Mouse (Mus musculus): ENCODE results near the gene Gm10964. TPM values are rescaled to one million over a fixed set of nuclear protein-coding genes. Genes with fewer than 3 reads are reported as not detected.

The Gm10964 gene
- polyA plus RNA-seq, 1 experiment from 2014 or later: not detected

DNA sequence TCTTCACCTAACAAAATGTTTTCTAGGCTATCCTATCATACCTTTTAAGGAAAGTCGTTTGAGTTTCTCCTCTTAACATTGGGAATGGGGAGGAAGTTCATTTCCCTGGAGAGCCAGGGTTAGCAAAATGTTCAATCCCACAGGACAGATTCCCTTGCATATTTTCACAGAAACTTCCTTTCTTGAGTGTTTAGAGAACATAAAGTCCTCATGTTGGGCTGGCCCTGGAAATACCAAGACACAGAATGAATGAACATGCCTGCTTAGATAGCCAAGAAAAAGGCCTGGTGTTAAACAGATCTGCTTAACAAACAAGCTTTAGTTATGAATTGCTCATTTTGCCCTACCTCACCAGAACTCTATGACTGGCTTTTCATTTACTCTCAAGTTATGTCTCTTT, 53.4 kb downstream of the Gm10964 start:
- H3K9ac ChIP-seq (replicated peaks; ENCODE audit: low read depth, low read length): no peak overlapping the region
- WGBS: 67% methylated on average over 1 of the region's 1 CpGs
- no peak overlapping the region for H3K4me3 ChIP-seq (ENCODE audit: low read depth, low read length)
- peaks cover 20% of the 10 kb centered on the region for H3K4me1 ChIP-seq (ENCODE audit: control insufficient read depth, insufficient read depth, low read length)
- no peak overlapping the region for H3K4me2 ChIP-seq (ENCODE audit: low read depth, low read length)
- no peak overlapping the region for H3K27ac ChIP-seq (ENCODE audit: low read depth, low read length)
- no peaks in the 10 kb centered on the region; the same call in 1 of the 2 replicates for H3K27me3 ChIP-seq (ENCODE audit: control insufficient read depth, insufficient read depth, low read length)
- H3K36me3 ChIP-seq (ENCODE audit: control insufficient read depth, insufficient read depth, low read length): no peaks in the 10 kb centered on the region
- H3K9me3 ChIP-seq (ENCODE audit: control insufficient read depth, low read length): no peaks in the 10 kb centered on the region
- ATAC-seq (ENCODE audit: low read depth): no peak

Other genes with a start within 250 kb of the Gm10964 start
- gene Syt6, start 164.1 kb upstream of the Gm10964 start, polyA plus RNA-seq (2014; fragmentation: Nextera tagmentation; extraction: Ambion mirVana): 18.2 and 19.1 TPM in 2 replicates
- 0.26 TPM in 1 of 2 replicates, not detected in the other for gene Atg4a-ps, start 93.3 kb upstream of the Gm10964 start, polyA plus RNA-seq (2014; fragmentation: Nextera tagmentation; extraction: Ambion mirVana)
- gene Olfml3, start 1.4 kb upstream of the Gm10964 start, polyA plus RNA-seq (2014; fragmentation: Nextera tagmentation; extraction: Ambion mirVana): 3.3 and 15.7 TPM in 2 replicates
- gene Hipk1, start 52.2 kb downstream of the Gm10964 start, polyA plus RNA-seq (2014; fragmentation: Nextera tagmentation; extraction: Ambion mirVana): 17.9 and 18.5 TPM in 2 replicates
- gene Dclre1b, start 70.1 kb downstream of the Gm10964 start, polyA plus RNA-seq (2014; fragmentation: Nextera tagmentation; extraction: Ambion mirVana): 22.6 and 23.1 TPM in 2 replicates
- gene Ap4b1, start 70.2 kb downstream of the Gm10964 start, polyA plus RNA-seq (2014; fragmentation: Nextera tagmentation; extraction: Ambion mirVana): 25.1 and 28.2 TPM in 2 replicates
- 0.25 and 0.46 TPM in 2 replicates for gene Gm43064, start 70.2 kb downstream of the Gm10964 start, polyA plus RNA-seq (2014; fragmentation: Nextera tagmentation; extraction: Ambion mirVana)
- 0.40 and 0.79 TPM in 2 replicates for gene Bcl2l15, start 93.2 kb downstream of the Gm10964 start, polyA plus RNA-seq (2014; fragmentation: Nextera tagmentation; extraction: Ambion mirVana)
- 0.17 and 0.57 TPM in 2 replicates for gene Ptpn22, start 120.4 kb downstream of the Gm10964 start, polyA plus RNA-seq (2014; fragmentation: Nextera tagmentation; extraction: Ambion mirVana)
- 24.6 and 28.0 TPM in 2 replicates for gene Rsbn1, start 174.8 kb downstream of the Gm10964 start, polyA plus RNA-seq (2014; fragmentation: Nextera tagmentation; extraction: Ambion mirVana)
- gene Phtf1, start 228.7 kb downstream of the Gm10964 start, polyA plus RNA-seq (2014; fragmentation: Nextera tagmentation; extraction: Ambion mirVana): 27.3 and 33.4 TPM in 2 replicates

Measured in neural tube, embryonic 14.5 days (tissue).